Mouse (Mus musculus): ENCODE results near the gene Polrmt. TPM values are rescaled to one million over a fixed set of nuclear protein-coding genes. Genes with fewer than 3 reads are reported as not detected.
A peak's percentile ranks its signal among the peaks of the same experiment; 100 is the strongest.

Gene Polrmt
- polyA plus RNA-seq, 2 experiments = 10.1 to 17.4 TPM

DNA sequence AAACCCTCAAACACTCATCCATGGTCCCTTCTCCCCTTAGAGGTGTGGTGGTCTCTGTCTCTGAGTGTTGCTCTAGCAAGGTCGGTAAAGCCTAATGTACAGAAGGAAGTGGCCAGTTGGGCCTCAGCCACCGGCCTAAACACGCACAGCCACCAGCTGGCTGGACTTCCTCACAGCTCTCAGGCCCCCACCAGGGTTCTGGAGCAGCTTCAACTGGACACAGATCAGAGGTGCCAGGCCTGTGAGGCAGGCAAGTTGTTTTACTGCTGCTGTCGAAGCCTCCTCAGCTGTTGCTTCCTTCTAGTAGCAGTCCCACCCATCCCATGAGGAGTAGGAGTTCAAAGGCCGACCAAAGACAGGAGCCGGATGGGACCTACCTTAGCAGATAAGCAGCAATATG, 48.5 kb downstream of the Polrmt start:
- H3K9ac ChIP-seq (replicated peaks) = no peak overlapping the region
- TF ChIP-seq EP300 (IDR thresholded peaks at IDR 0.05; ENCODE audit: low read depth) (no peak), CTCF (IDR thresholded peaks at IDR 0.05; ENCODE audit: low read depth) (no peak)
- no peaks in the 10 kb centered on the region for H3K27me3 ChIP-seq (ENCODE audit: control insufficient read depth, insufficient read depth, low read length)
- DNase-seq (ENCODE audit: low read depth in 3 of 3, low spot score in 3 of 3) (no peak), ATAC-seq (ENCODE audit: insufficient read depth) (no peak)
- H3K4me2 ChIP-seq (ENCODE audit: low read depth) = no peak overlapping the region
- no peak overlapping the region for H3K27ac ChIP-seq
- no peaks in the 10 kb centered on the region for H3K9me3 ChIP-seq (ENCODE audit: control insufficient read depth, low read length)
- no peaks in the 10 kb centered on the region for H3K36me3 ChIP-seq (replicated peaks; ENCODE audit: control insufficient read depth, insufficient read depth, low read depth)
- peaks cover 0 to 22% of the 10 kb centered on the region in 2 experiments; a peak in 2 of 4 replicates for H3K4me1 ChIP-seq (replicated peaks; ENCODE audit: control insufficient read depth in 2 of 2, insufficient read depth in 2 of 2, low read length in 1 of 2)
- H3K4me3 ChIP-seq (ENCODE audit: insufficient read depth in 1 of 2, low read depth in 2 of 2, low read length in 2 of 2) = no peak overlapping the region
- 34% methylated on average over 6 of the region's 6 CpGs for WGBS (ENCODE audit: insufficient replicate concordance)

DNA sequence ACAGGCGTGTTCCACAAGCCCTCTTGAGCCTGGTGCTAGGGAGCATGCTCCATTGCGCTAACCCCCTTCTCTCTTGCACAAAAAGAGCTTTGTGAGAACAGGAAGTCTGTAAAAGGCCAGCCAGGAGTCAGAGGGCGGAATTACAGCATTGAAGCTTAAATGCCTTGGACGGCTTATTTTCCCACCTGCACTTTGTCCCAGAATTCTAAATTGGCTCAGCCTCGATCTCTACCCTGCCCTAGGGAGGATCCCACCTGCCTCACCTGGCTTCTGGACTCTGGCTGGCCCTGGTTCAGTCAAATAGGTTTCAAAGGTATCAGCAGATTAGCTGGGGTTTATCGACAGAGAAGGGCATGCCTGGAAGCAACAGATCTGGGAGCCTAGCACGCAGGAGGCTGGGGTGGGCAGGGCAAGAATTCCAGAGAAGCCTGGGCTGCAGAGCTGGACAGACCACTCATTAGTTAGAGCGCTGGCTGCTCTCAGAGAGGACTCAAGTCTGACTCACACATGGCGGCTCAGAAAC, 50.2 kb downstream of the Polrmt start:
- no peaks in the 10 kb centered on the region; the same call in 1 of the 2 replicates for H3K9me3 ChIP-seq (ENCODE audit: control insufficient read depth, low read length)
- no peaks in the 10 kb centered on the region for H3K27me3 ChIP-seq (ENCODE audit: control insufficient read depth, insufficient read depth, low read length)
- H3K36me3 ChIP-seq (replicated peaks; ENCODE audit: control insufficient read depth, insufficient read depth, low read depth) = no peaks in the 10 kb centered on the region
- no peak overlapping the region for H3K9ac ChIP-seq (replicated peaks)
- H3K27ac ChIP-seq = no peak overlapping the region
- no peak overlapping the region for H3K4me3 ChIP-seq (ENCODE audit: insufficient read depth in 1 of 2, low read depth in 2 of 2, low read length in 2 of 2)
- DNase-seq (ENCODE audit: low read depth in 3 of 3, low spot score in 3 of 3) (no peak), ATAC-seq (ENCODE audit: insufficient read depth) (no peak)
- peaks cover 0 to 15% of the 10 kb centered on the region in 2 experiments; a peak in 2 of 4 replicates for H3K4me1 ChIP-seq (replicated peaks; ENCODE audit: control insufficient read depth in 2 of 2, insufficient read depth in 2 of 2, low read length in 1 of 2)
- TF ChIP-seq EP300 (IDR thresholded peaks at IDR 0.05; ENCODE audit: low read depth) (no peak), CTCF (IDR thresholded peaks at IDR 0.05; ENCODE audit: low read depth) (no peak)
- H3K4me2 ChIP-seq (ENCODE audit: low read depth) = no peak overlapping the region
- WGBS (ENCODE audit: insufficient replicate concordance) = 58% methylated on average over 9 of the region's 9 CpGs

DNA sequence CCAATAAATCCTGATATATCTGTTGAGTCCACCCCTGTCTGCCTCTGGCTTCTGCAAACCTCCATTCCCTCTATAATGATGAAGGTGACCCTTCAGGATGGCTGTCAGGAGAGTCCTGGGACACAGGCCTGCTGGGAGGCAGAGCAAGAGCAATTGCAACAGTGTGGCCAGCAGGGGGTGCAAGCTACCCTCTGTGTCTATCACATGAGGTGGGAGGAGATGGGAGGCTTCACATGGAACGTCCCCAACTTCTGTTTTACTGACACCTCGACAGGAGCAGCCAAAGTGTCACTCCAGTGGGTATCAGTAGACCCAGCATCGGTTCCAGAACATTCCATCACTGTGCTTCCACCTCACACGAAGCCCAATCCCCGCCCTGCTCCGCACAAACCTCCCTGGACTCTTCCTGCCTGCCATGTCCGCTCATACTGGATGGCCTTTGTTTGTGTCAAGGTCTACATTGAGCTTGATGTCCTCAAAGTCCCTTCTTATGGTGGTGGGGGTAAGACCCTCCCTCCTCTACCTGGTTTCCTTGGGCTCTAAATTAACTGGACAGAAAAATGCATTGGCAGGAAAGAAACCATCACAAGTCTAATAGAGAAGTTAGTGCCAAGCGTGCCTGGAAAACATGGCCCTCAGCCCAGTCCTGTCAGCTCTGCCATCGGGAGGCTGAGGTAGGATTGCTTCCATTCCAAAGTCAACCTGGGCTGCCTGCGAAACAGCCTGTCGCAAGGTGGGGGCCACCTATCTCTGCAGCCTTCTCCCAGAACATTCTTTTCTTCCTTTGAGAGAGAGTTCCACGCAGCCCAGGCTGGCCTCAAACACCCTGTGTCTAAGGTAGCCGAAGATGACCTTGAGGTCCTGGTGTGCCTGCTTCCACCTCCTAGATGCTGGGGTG, 50.9 kb downstream of the Polrmt start:
- no peak overlapping the region for H3K9ac ChIP-seq (replicated peaks)
- no peak overlapping the region for H3K27ac ChIP-seq
- TF ChIP-seq CTCF (IDR thresholded peaks at IDR 0.05; ENCODE audit: low read depth) = peak; percentile 99
- no peak for TF ChIP-seq EP300 (IDR thresholded peaks at IDR 0.05; ENCODE audit: low read depth)
- no peak overlapping the region for H3K4me2 ChIP-seq (ENCODE audit: low read depth)
- 53% methylated on average over 13 of the region's 13 CpGs for WGBS (ENCODE audit: insufficient replicate concordance)
- peak in 1 of 3 experiments; percentile 62 for DNase-seq (ENCODE audit: low read depth in 3 of 3, low spot score in 3 of 3)
- H3K4me1 ChIP-seq (replicated peaks; ENCODE audit: control insufficient read depth in 2 of 2, insufficient read depth in 2 of 2, low read length in 1 of 2) = peaks cover 0 to 9% of the 10 kb centered on the region in 2 experiments; a peak in 2 of 4 replicates
- no peaks in the 10 kb centered on the region for H3K36me3 ChIP-seq (replicated peaks; ENCODE audit: control insufficient read depth, insufficient read depth, low read depth)
- H3K9me3 ChIP-seq (ENCODE audit: control insufficient read depth, low read length) = no peaks in the 10 kb centered on the region; the same call in 1 of the 2 replicates
- H3K27me3 ChIP-seq (ENCODE audit: control insufficient read depth, insufficient read depth, low read length) = no peaks in the 10 kb centered on the region
- H3K4me3 ChIP-seq (ENCODE audit: insufficient read depth in 1 of 2, low read depth in 2 of 2, low read length in 2 of 2) = no peak overlapping the region
- peak; percentile 53; the same call in 1 of the 2 replicates for ATAC-seq (ENCODE audit: insufficient read depth)

DNA sequence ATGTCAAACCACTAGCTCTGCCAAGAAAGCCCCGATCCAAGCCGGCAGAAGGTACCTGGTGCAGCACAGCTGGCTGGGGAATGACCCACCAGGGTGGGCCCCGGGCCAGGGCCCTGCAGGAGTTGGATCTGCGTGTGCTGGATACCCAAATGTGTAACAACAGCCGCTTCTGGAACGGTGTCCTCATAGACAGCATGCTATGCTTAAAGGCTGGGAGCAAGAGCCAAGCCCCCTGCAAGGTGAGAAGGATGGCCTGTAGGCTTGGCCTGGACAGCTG, 52.1 kb downstream of the Polrmt start:
- no peak for DNase-seq (ENCODE audit: low read depth in 3 of 3, low spot score in 3 of 3)
- Histone ChIP-seq H3K4me3 (ENCODE audit: insufficient read depth in 1 of 2, low read depth in 2 of 2, low read length in 2 of 2) (no peak overlapping the region), H3K9ac (replicated peaks) (no peak overlapping the region), H3K27ac (no peak overlapping the region), H3K36me3 (replicated peaks; ENCODE audit: control insufficient read depth, insufficient read depth, low read depth) (no peaks in the 10 kb centered on the region), H3K9me3 (ENCODE audit: control insufficient read depth, low read length) (no peaks in the 10 kb centered on the region; the same call in 1 of the 2 replicates), H3K4me1 (replicated peaks; ENCODE audit: control insufficient read depth in 2 of 2, insufficient read depth in 2 of 2, low read length in 1 of 2) (peaks cover 0 to 9% of the 10 kb centered on the region in 2 experiments; a peak in 2 of 4 replicates), H3K4me2 (ENCODE audit: low read depth) (no peak overlapping the region), H3K27me3 (ENCODE audit: control insufficient read depth, insufficient read depth, low read length) (no peaks in the 10 kb centered on the region)
- no peak for TF ChIP-seq EP300 (IDR thresholded peaks at IDR 0.05; ENCODE audit: low read depth)
- TF ChIP-seq CTCF (IDR thresholded peaks at IDR 0.05; ENCODE audit: low read depth) = no peak
- no peak for ATAC-seq (ENCODE audit: insufficient read depth)
- 76% methylated on average over 6 of the region's 6 CpGs for WGBS (ENCODE audit: insufficient replicate concordance)
